Mouse (Mus musculus): ENCODE measurements around the gene Thsd7a.

- TF ChIP-seq CTCF (IDR thresholded peaks at IDR 0.05; ENCODE audit: insufficient read depth, low read length) (no peak), POLR2A (IDR thresholded peaks at IDR 0.05; ENCODE audit: borderline replicate concordance, extremely low read depth, low read depth, low read length) (no peak)
These were observed 390.5 kb downstream of the Thsd7a start for GRCm38 (mm10) chr6:12358737-12359136.

Measured in lung, adult 2 months (tissue).